Mouse (Mus musculus) CH12.LX (cell line): Measurements from ENCODE around the gene Golga7b. TPM values are rescaled to one million over a fixed set of nuclear protein-coding genes. Genes with fewer than 3 reads are reported as not detected.

Source experiments
- DNase-seq: peaks from one replicate; pipeline ENCODE4 v3.0.0-alpha.2; 2013; ENCODE audit errors: extremely low read depth
- H3K27ac ChIP-seq: 2 replicates; pipeline ENCODE4 v1.5.1; 2012; ENCODE audit warnings: low read depth, mild to moderate bottlenecking, control low read depth, moderate library complexity; ENCODE audit not compliant: insufficient read depth
- H3K27me3 ChIP-seq: replicated peaks from 2 replicates; pipeline ENCODE3; 2012; ENCODE audit warnings: inconsistent platforms
- H3K36me3 ChIP-seq, 2 experiments: replicated peaks in 1 of 2; 2 replicates each; pipeline versions ENCODE3 to v1.6.1; 2012; ENCODE audit warnings: inconsistent platforms in 1 of 2, low read length in 1 of 2, mild to moderate bottlenecking in 1 of 2, mixed read lengths in 1 of 2, moderate library complexity in 1 of 2; ENCODE audit not compliant: control insufficient read depth in 1 of 2, insufficient read depth in 1 of 2
- H3K4me1 ChIP-seq, 2 experiments: 2 replicates each; pipeline ENCODE4 v1.6.1; 2012; ENCODE audit warnings: inconsistent platforms in 1 of 2, moderate library complexity in 1 of 2; ENCODE audit not compliant: insufficient read depth in 2 of 2, control insufficient read depth in 1 of 2
- H3K4me2 ChIP-seq: 2 replicates; pipeline ENCODE4 v1.6.1; 2012; ENCODE audit warnings: low read depth, mild to moderate bottlenecking, control low read depth; ENCODE audit not compliant: poor library complexity, insufficient read depth, severe bottlenecking
- H3K4me3 ChIP-seq, 3 experiments: fragments of 150-350 bp in 1 of 3; sonication (generic) in 1 of 3; replicated peaks in 1 of 3; 2 replicates each; pipeline versions ENCODE3 to v1.5.1; 2011 to 2012; ENCODE audit warnings: low read depth in 2 of 3, low read length in 2 of 3, mild to moderate bottlenecking in 2 of 3, moderate library complexity in 2 of 3, control low read depth in 1 of 3, improper control_type of control experiment in 1 of 3, inconsistent platforms in 1 of 3, mixed read lengths in 1 of 3; ENCODE audit not compliant: poor library complexity in 1 of 3
- H3K79me2 ChIP-seq: replicated peaks from 2 replicates; pipeline ENCODE4 v1.6.1; 2012; ENCODE audit warnings: mild to moderate bottlenecking, moderate library complexity; ENCODE audit not compliant: control insufficient read depth, poor library complexity, insufficient read depth, severe bottlenecking; ENCODE audit errors: extremely low read depth
- H3K9ac ChIP-seq: 2 replicates; pipeline ENCODE4 v1.6.1; 2012; ENCODE audit warnings: low read depth, mild to moderate bottlenecking, control low read depth, moderate library complexity; ENCODE audit not compliant: insufficient read depth
- H3K9me3 ChIP-seq: replicated peaks from 2 replicates; pipeline ENCODE3; 2012; ENCODE audit warnings: low read length, inconsistent platforms, mixed read lengths
- BHLHE40 ChIP-seq: IDR thresholded peaks from 2 replicates; pipeline ENCODE4 v1.6.1; 2011; ENCODE audit warnings: mild to moderate bottlenecking, low read depth, low read length, improper control_type of control experiment
- CHD1 ChIP-seq: IDR thresholded peaks from 2 replicates; pipeline ENCODE4 v1.6.1; 2012; ENCODE audit warnings: low read depth, low read length, improper control_type of control experiment, inconsistent platforms
- CHD2 ChIP-seq: IDR thresholded peaks from 2 replicates; pipeline ENCODE4 v1.6.1; 2011; ENCODE audit warnings: low read length, improper control_type of control experiment
- CTCF ChIP-seq, 2 experiments: IDR thresholded peaks in 1 of 2; conservative IDR thresholded peaks in 1 of 2; 2 replicates each; pipeline ENCODE4 v1.5.1; 2011 to 2012; ENCODE audit warnings: low read depth in 2 of 2, low read length in 2 of 2, improper control_type of control experiment in 1 of 2, inconsistent platforms in 1 of 2, mild to moderate bottlenecking in 1 of 2, moderate library complexity in 1 of 2
- E2F4 ChIP-seq: IDR thresholded peaks from 2 replicates; pipeline ENCODE4 v1.6.1; 2011; ENCODE audit warnings: low read depth, low read length, improper control_type of control experiment; ENCODE audit not compliant: insufficient replicate concordance
- ELF1 ChIP-seq: IDR thresholded peaks from 2 replicates; pipeline ENCODE4 v1.6.1; 2014; ENCODE audit warnings: low read depth, mild to moderate bottlenecking, inconsistent platforms, low read length, improper control_type of control experiment
- EP300 ChIP-seq: IDR thresholded peaks from 2 replicates; pipeline ENCODE4 v1.6.1; 2011; ENCODE audit warnings: low read length, improper control_type of control experiment
- ETS1 ChIP-seq: conservative IDR thresholded peaks from 2 replicates; pipeline ENCODE4 v1.6.1; 2012; ENCODE audit warnings: low read depth, mild to moderate bottlenecking, inconsistent platforms, low read length, improper control_type of control experiment, moderate library complexity
- GABPA ChIP-seq: IDR thresholded peaks from 2 replicates; pipeline ENCODE4 v1.6.1; 2012; ENCODE audit warnings: low read depth, low read length, improper control_type of control experiment, inconsistent platforms; ENCODE audit not compliant: insufficient replicate concordance
- HCFC1 ChIP-seq: IDR thresholded peaks from 2 replicates; pipeline ENCODE4 v1.6.1; 2012; ENCODE audit warnings: low read depth, mild to moderate bottlenecking, inconsistent platforms, low read length, improper control_type of control experiment
- IRF4 ChIP-seq: IDR thresholded peaks from 2 replicates; pipeline ENCODE4 v1.6.1; 2014; ENCODE audit warnings: low read depth, mild to moderate bottlenecking, inconsistent platforms, low read length, improper control_type of control experiment
- JUN ChIP-seq: IDR thresholded peaks from 2 replicates; pipeline ENCODE4 v1.6.1; 2011; ENCODE audit warnings: low read depth, mild to moderate bottlenecking, low read length, improper control_type of control experiment, moderate library complexity; ENCODE audit not compliant: insufficient read depth
- JUND ChIP-seq: conservative IDR thresholded peaks from 2 replicates; pipeline ENCODE4 v1.6.1; 2011; ENCODE audit warnings: low read depth, low read length, improper control_type of control experiment
- KAT2A ChIP-seq: IDR thresholded peaks from 2 replicates; pipeline ENCODE4 v1.6.1; 2012; ENCODE audit warnings: low read length, improper control_type of control experiment, inconsistent platforms; ENCODE audit not compliant: insufficient replicate concordance
- MAFK ChIP-seq: IDR thresholded peaks from 2 replicates; pipeline ENCODE4 v1.6.1; 2011; ENCODE audit warnings: low read length, improper control_type of control experiment; ENCODE audit not compliant: insufficient replicate concordance
- MAX ChIP-seq: IDR thresholded peaks from 2 replicates; pipeline ENCODE4 v1.6.1; 2011; ENCODE audit warnings: low read length, improper control_type of control experiment
- MAZ ChIP-seq: IDR thresholded peaks from 2 replicates; pipeline ENCODE4 v1.6.1; 2012; ENCODE audit warnings: low read depth, mild to moderate bottlenecking, inconsistent platforms, low read length, improper control_type of control experiment, moderate library complexity
- MEF2A ChIP-seq: IDR thresholded peaks from 2 replicates; pipeline ENCODE4 v1.6.1; 2014; ENCODE audit warnings: low read depth, mild to moderate bottlenecking, inconsistent platforms, low read length, improper control_type of control experiment, borderline replicate concordance
- MXI1 ChIP-seq: IDR thresholded peaks from 2 replicates; pipeline ENCODE4 v1.6.1; 2011; ENCODE audit warnings: mild to moderate bottlenecking, low read depth, low read length, improper control_type of control experiment
- MYC ChIP-seq: IDR thresholded peaks from 2 replicates; pipeline ENCODE4 v1.6.1; 2011; ENCODE audit warnings: low read depth, mild to moderate bottlenecking, improper control_type of control experiment, low read length
- NELFE ChIP-seq: IDR thresholded peaks from 2 replicates; pipeline ENCODE4 v1.6.1; 2011; ENCODE audit warnings: low read depth, low read length, improper control_type of control experiment
- NRF1 ChIP-seq: IDR thresholded peaks from 2 replicates; pipeline ENCODE4 v1.6.1; 2014; ENCODE audit warnings: low read depth, mild to moderate bottlenecking, inconsistent platforms, low read length, improper control_type of control experiment, moderate library complexity
- PAX5 ChIP-seq: IDR thresholded peaks from 2 replicates; pipeline ENCODE4 v1.6.1; 2012; ENCODE audit warnings: low read length, inconsistent platforms, mixed read lengths
- POLR2A ChIP-seq: IDR thresholded peaks from 2 replicates; pipeline ENCODE4 v1.6.1; 2011; ENCODE audit warnings: low read depth, mild to moderate bottlenecking, improper control_type of control experiment, low read length
- POLR2AphosphoS2 ChIP-seq: IDR thresholded peaks from 2 replicates; pipeline ENCODE4 v1.6.1; 2011; ENCODE audit warnings: low read depth, low read length, improper control_type of control experiment
- RAD21 ChIP-seq: IDR thresholded peaks from 2 replicates; pipeline ENCODE4 v1.6.1; 2011; ENCODE audit warnings: low read depth, mild to moderate bottlenecking, low read length, improper control_type of control experiment, moderate library complexity
- RCOR1 ChIP-seq: conservative IDR thresholded peaks from 2 replicates; pipeline ENCODE4 v1.6.1; 2012; ENCODE audit warnings: low read depth, mild to moderate bottlenecking, inconsistent platforms, low read length, improper control_type of control experiment
- SIN3A ChIP-seq: IDR thresholded peaks from 2 replicates; pipeline ENCODE4 v1.6.1; 2012; ENCODE audit warnings: low read length, improper control_type of control experiment, inconsistent platforms
- SMC3 ChIP-seq: IDR thresholded peaks from 2 replicates; pipeline ENCODE4 v1.6.1; 2011; ENCODE audit warnings: low read depth, low read length, improper control_type of control experiment
- TBP ChIP-seq: conservative IDR thresholded peaks from 2 replicates; pipeline ENCODE4 v1.6.1; 2011; ENCODE audit warnings: low read depth, low read length, improper control_type of control experiment
- TCF12 ChIP-seq: IDR thresholded peaks from 2 replicates; pipeline ENCODE4 v1.6.1; 2014; ENCODE audit warnings: low read depth, mild to moderate bottlenecking, inconsistent platforms, low read length, improper control_type of control experiment
- UBTF ChIP-seq: IDR thresholded peaks from 2 replicates; pipeline ENCODE4 v1.6.1; 2012; ENCODE audit warnings: low read depth, mild to moderate bottlenecking, inconsistent platforms, low read length, improper control_type of control experiment, moderate library complexity
- USF1 ChIP-seq: IDR thresholded peaks from 2 replicates; pipeline ENCODE4 v1.6.1; 2014; ENCODE audit warnings: low read depth, mild to moderate bottlenecking, inconsistent platforms, low read length, improper control_type of control experiment
- USF2 ChIP-seq: conservative IDR thresholded peaks from 2 replicates; pipeline ENCODE4 v1.6.1; 2011; ENCODE audit warnings: low read depth, low read length, improper control_type of control experiment
- ZC3H11A ChIP-seq: IDR thresholded peaks from 2 replicates; pipeline ENCODE4 v1.6.1; 2012; ENCODE audit warnings: low read depth, mild to moderate bottlenecking, inconsistent platforms, low read length, improper control_type of control experiment
- ZKSCAN1 ChIP-seq: IDR thresholded peaks from 2 replicates; pipeline ENCODE4 v1.6.1; 2012; ENCODE audit warnings: low read depth, inconsistent platforms, low read length, improper control_type of control experiment, borderline replicate concordance
- ZMIZ1 ChIP-seq: IDR thresholded peaks from 2 replicates; pipeline ENCODE4 v1.6.1; 2012; ENCODE audit warnings: low read depth, mild to moderate bottlenecking, inconsistent platforms, low read length, improper control_type of control experiment
- ZNF384 ChIP-seq: IDR thresholded peaks from 2 replicates; pipeline ENCODE4 v1.6.1; 2012; ENCODE audit warnings: low read depth, low read length, improper control_type of control experiment, inconsistent platforms
- dilution Hi-C: fragments of 300-500 bp; cut with MboI; formaldehyde crosslinking; loops from 2 replicates; pipeline ENCODE4 v1.14.3; 2020; ENCODE audit warnings: low sequenced_read_pairs; ENCODE audit not compliant: extremely low pct_unique_long_range_greater_than_20kb, extremely low pct_ligation_motif_present
- in situ Hi-C: fragments of 300-500 bp; cut with MboI; formaldehyde crosslinking; loops from 3 replicates; pipeline ENCODE4 v1.14.3; 2019; ENCODE audit warnings: low sequenced_read_pairs, low pct_ligation_motif_present, low pct_unique_long_range_greater_than_20kb, mixed read lengths
- polyA plus RNA-seq: library from polyadenylated mRNA; unstranded; fragments of >175 nt; gene quantifications from 2 replicates; pipeline ENCODE4 v1.2.1, GENCODE M21; 2012; ENCODE audit warnings: low read depth; ENCODE audit not compliant: insufficient read length
- total RNA-seq, 2 experiments: library from RNA; depleted of rRNA; stranded (reverse); fragments of 300-350 nt in 1 of 2; fragments of >200 nt in 1 of 2; gene quantifications; 2 replicates each; pipeline ENCODE4 v1.2.3; 2012 to 2014

Golga7b gene
- total and polyA plus RNA-seq, 3 experiments = 0.07 to 0.19 (median 0.08) TPM

GRCm38 (mm10) chr19:42272003-42272963 lies 24.9 kb downstream of the Golga7b start:
- dilution Hi-C loops = no loop called here
- peak; percentile 85 for DNase-seq
- Histone ChIP-seq H3K27ac (no peak overlapping the region), H3K4me2 (no peak overlapping the region), H3K9me3 (no peaks in the 10 kb centered on the region), H3K4me1 (peaks cover 4 to 39% of the 10 kb centered on the region in 2 experiments; a peak in 2 of 4 replicates), H3K79me2 (no peaks in the 10 kb centered on the region), H3K36me3 (no peaks in the 10 kb centered on the region), H3K9ac (no peak overlapping the region), H3K4me3 (no peak overlapping the region), H3K27me3 (peaks cover 19% of the 10 kb centered on the region)
- TF ChIP-seq NRF1 (no peak), CTCF (conservative IDR thresholded peaks at IDR 0.05 in 1 of 2, IDR thresholded peaks at IDR 0.05 in 1 of 2; ENCODE audit: low read depth in 2 of 2, low read length in 2 of 2) (peak; percentile 94 to 98), MEF2A (no peak), MYC (no peak), USF2 (no peak), CHD2 (no peak), POLR2A (no peak), ZKSCAN1 (no peak), KAT2A (no peak), EP300 (no peak), JUND (no peak), E2F4 (no peak), TCF12 (no peak), ZMIZ1 (no peak), ETS1 (no peak), JUN (no peak), GABPA (no peak), TBP (no peak), ZC3H11A (peak; percentile 13; the same call in 1 of the 2 replicates), UBTF (no peak), CHD1 (no peak), RCOR1 (no peak), PAX5 (no peak), HCFC1 (no peak), BHLHE40 (no peak), SMC3 (peak; percentile 84), IRF4 (no peak), NELFE (no peak), USF1 (no peak), SIN3A (no peak), POLR2AphosphoS2 (no peak), MXI1 (no peak), MAZ (no peak), MAFK (no peak), ELF1 (no peak), ZNF384 (no peak), MAX (0 out of 2 replicates have a peak, but pooled peaks have one; percentile 18), RAD21 (peak; percentile 93)
- in situ Hi-C loops = loop anchor here (5.0 kb wide), 1 partner anchor 55 kb away; no protein-coding TSS in a partner anchor
